Mouse (Mus musculus) intestine, embryonic 14.5 days (tissue): ENCODE measurements at regions not wholly inside any gene's neighbourhood (a gene's known extent, or its start where the extent isn't known, plus 50 kb on each side); places are given as distances from the start of the nearest gene placed in this dataset.
"Not testable (repeated sequence)": the region's sequence is repeated elsewhere in the genome, so short reads cannot be mapped to it uniquely, and the experiment has no call there.

Experiments used
- ATAC-seq: fragments of 200-750 bp; cut with Nextera tagmentation; replicated peaks from 2 replicates; pipeline ENCODE4 v1.8.0; 2017; ENCODE audit warnings: low read depth, moderate number of reproducible peaks, moderate TSS enrichment, moderate library complexity; ENCODE audit not compliant: low FRiP score, low TSS enrichment
- DNase-seq: peaks from one replicate; pipeline ENCODE4 v3.0.0-alpha.2; 2018; ENCODE audit warnings: low spot score
- H3K27ac ChIP-seq: fragments of 300-500 bp; sonication (generic); 2 replicates; pipeline ENCODE4 v1.5.1; 2014; ENCODE audit warnings: low read depth, mild to moderate bottlenecking, control low read depth
- H3K27me3 ChIP-seq: fragments of 300-500 bp; sonication (generic); replicated peaks from 2 replicates; pipeline ENCODE4 v1.6.1; 2014; ENCODE audit warnings: low read length, control low read depth; ENCODE audit not compliant: control insufficient read depth, insufficient read depth
- H3K36me3 ChIP-seq: fragments of 300-500 bp; sonication (generic); 2 replicates; pipeline ENCODE4 v1.6.1; 2014; ENCODE audit warnings: low read length, control low read depth; ENCODE audit not compliant: control insufficient read depth, insufficient read depth
- H3K4me1 ChIP-seq: fragments of 300-500 bp; sonication (generic); replicated peaks from 2 replicates; pipeline ENCODE4 v1.6.1; 2014; ENCODE audit warnings: low read length, control low read depth, mixed read lengths; ENCODE audit not compliant: control insufficient read depth, insufficient read depth
- H3K4me2 ChIP-seq: fragments of 300-500 bp; sonication (generic); 2 replicates; pipeline ENCODE4 v1.6.1; 2014; ENCODE audit warnings: low read length
- H3K4me3 ChIP-seq: fragments of 300-500 bp; sonication (generic); 2 replicates; pipeline ENCODE4 v1.5.1; 2014; ENCODE audit warnings: low read depth, low read length, control low read depth, mixed read lengths
- H3K9ac ChIP-seq: fragments of 300-500 bp; sonication (generic); 2 replicates; pipeline ENCODE4 v1.6.1; 2014; ENCODE audit warnings: mild to moderate bottlenecking, low read length
- H3K9me3 ChIP-seq: fragments of 300-500 bp; sonication (generic); 2 replicates; pipeline ENCODE4 v1.6.1; 2016; ENCODE audit warnings: low read length, control low read depth; ENCODE audit not compliant: control insufficient read depth
- WGBS: fragments of 180-500 bp; shearing (Covaris S2); extraction: QIAGEN DNeasy Blood & Tissue Kit; methylation state at CpG from one replicate; pipeline ENCODE4 v1.1.7; 2014; 5-methylcytosine and 5-hydroxymethylcytosine counted together

GRCm38 (mm10) chr5:148805030-148805429, 124.1 kb downstream of the Katnal1 start:
- Histone ChIP-seq H3K27me3 (no peaks in the 10 kb centered on the region), H3K4me3 (no peak overlapping the region), H3K4me2 (no peak overlapping the region), H3K9me3 (no peaks in the 10 kb centered on the region), H3K9ac (no peak overlapping the region), H3K36me3 (no peaks in the 10 kb centered on the region), H3K4me1 (peaks cover 7% of the 10 kb centered on the region), H3K27ac (no peak overlapping the region)
- DNase-seq (no peak), ATAC-seq (no peak)
- 49% methylated on average over 3 of the region's 3 CpGs for WGBS

GRCm38 (mm10) chr5:148803772-148804171, 125.3 kb downstream of the Katnal1 start:
- ATAC-seq (no peak), DNase-seq (no peak)
- no peak overlapping the region for H3K9ac ChIP-seq
- H3K4me1 ChIP-seq = no peaks in the 10 kb centered on the region
- no peak overlapping the region for H3K4me3 ChIP-seq
- no peaks in the 10 kb centered on the region for H3K27me3 ChIP-seq
- no peak overlapping the region for H3K4me2 ChIP-seq
- no peaks in the 10 kb centered on the region for H3K9me3 ChIP-seq
- 88% methylated on average over 14 of the region's 14 CpGs for WGBS
- H3K36me3 ChIP-seq = no peaks in the 10 kb centered on the region
- H3K27ac ChIP-seq = no peak overlapping the region

DNA sequence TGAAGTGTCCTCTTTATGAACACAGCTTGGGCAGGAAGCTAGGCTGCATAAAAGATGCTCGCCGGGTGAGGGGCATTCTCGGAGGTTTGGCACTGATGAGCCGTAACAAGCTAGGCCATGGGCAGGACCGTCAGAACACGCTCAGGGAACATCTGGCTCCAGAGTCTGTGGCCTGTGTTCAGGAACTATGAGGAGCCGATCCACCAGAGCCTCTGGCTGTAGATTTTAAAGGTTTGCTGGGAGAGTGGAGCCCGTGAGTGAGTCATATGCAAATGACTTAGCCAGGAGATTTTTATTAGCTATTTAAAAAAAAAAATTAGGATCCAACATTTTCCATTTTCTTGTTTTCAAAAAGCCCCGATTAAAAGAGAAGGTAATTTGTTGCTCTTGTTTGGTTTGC, 126.4 kb downstream of the Katnal1 start:
- DNase-seq (no peak), ATAC-seq (no peak)
- WGBS = 80% methylated on average over 9 of the region's 9 CpGs
- Histone ChIP-seq H3K4me1 (peaks cover 5% of the 10 kb centered on the region), H3K27me3 (no peaks in the 10 kb centered on the region), H3K9ac (no peak overlapping the region), H3K4me2 (no peak overlapping the region), H3K4me3 (no peak overlapping the region), H3K9me3 (no peaks in the 10 kb centered on the region), H3K27ac (no peak overlapping the region), H3K36me3 (no peaks in the 10 kb centered on the region)

- no peaks in the 10 kb centered on the region for H3K27me3 ChIP-seq
- H3K36me3 ChIP-seq = no peaks in the 10 kb centered on the region
- WGBS = 59% methylated on average over 6 of the region's 6 CpGs
- ATAC-seq (no peak), DNase-seq (no peak)
- H3K4me1 ChIP-seq = peaks cover 9% of the 10 kb centered on the region
- H3K9me3 ChIP-seq = no peaks in the 10 kb centered on the region
- no peak overlapping the region for H3K4me3 ChIP-seq
- H3K4me2 ChIP-seq = no peak overlapping the region
- H3K27ac ChIP-seq = no peak overlapping the region
- H3K9ac ChIP-seq = no peak overlapping the region
Measured at GRCm38 (mm10) chr5:148798541-148798940, 130.6 kb downstream of the Katnal1 start.

DNA sequence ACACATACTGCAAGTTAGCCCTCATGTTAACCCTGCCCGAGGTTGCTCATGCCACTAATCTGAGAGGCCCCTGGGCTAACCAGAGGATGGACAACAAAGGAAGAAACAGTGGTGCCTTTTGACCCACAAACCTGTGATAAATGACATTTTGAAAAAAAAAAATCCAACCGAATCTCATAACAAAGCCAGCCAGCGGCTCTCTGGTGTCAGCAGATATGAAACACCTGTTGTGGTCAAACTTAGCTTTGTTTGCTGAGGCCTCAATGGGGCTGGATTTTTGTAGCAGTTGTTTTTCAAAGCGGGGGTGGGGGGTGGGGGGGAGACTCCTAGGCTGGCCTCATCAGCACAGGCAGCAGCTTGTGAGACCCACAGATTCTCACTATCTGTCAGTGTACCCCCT, 133.0 kb downstream of the Katnal1 start:
- no peaks in the 10 kb centered on the region for H3K27me3 ChIP-seq
- H3K4me1 ChIP-seq = peaks cover 11% of the 10 kb centered on the region
- H3K36me3 ChIP-seq = no peaks in the 10 kb centered on the region
- H3K9ac ChIP-seq = no peak overlapping the region
- no peak overlapping the region for H3K4me2 ChIP-seq
- 14% methylated on average over 4 of the region's 4 CpGs for WGBS
- no peak overlapping the region for H3K27ac ChIP-seq
- H3K9me3 ChIP-seq = no peaks in the 10 kb centered on the region
- no peak for DNase-seq
- no peak for ATAC-seq
- no peak overlapping the region for H3K4me3 ChIP-seq

DNA sequence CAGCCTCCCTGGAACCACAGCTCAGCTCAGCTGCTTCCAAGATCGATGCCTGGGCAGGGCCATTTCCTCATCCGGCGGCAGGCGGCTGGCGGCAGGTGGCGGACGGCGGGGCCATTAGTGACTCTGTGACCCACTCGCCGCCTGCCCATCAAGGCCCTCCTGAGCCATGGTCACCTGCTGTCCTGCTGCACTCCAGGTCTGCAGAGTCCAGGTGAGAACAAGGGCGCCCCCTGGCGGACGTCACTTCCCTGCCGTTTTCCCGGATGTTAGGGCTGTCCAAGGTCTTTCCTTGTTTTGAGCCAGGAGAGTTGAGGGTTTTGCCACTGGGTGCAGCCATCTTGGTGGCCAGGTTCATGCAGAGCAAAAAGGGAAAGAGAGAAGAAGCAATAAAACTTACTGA, 134.7 kb downstream of the Katnal1 start:
- H3K4me3 ChIP-seq = no peak overlapping the region
- peak; percentile 88 for DNase-seq
- no peaks in the 10 kb centered on the region for H3K9me3 ChIP-seq
- peak; percentile 47; the same call in 1 of the 2 replicates for ATAC-seq
- no peak overlapping the region for H3K27ac ChIP-seq
- H3K4me2 ChIP-seq = no peak overlapping the region
- H3K4me1 ChIP-seq = peaks cover 11% of the 10 kb centered on the region
- H3K27me3 ChIP-seq = no peaks in the 10 kb centered on the region
- WGBS = 19% methylated on average over 6 of the region's 15 CpGs
- no peaks in the 10 kb centered on the region for H3K36me3 ChIP-seq
- H3K9ac ChIP-seq = no peak overlapping the region

GRCm38 (mm10) chr5:148792736-148793440, 136.2 kb downstream of the Katnal1 start:
- Histone ChIP-seq H3K4me2 (peak overlapping the region; percentile 14; the same call in 1 of the 2 replicates), H3K9me3 (no peaks in the 10 kb centered on the region), H3K9ac (no peak overlapping the region), H3K27me3 (no peaks in the 10 kb centered on the region), H3K4me1 (peaks cover 7% of the 10 kb centered on the region), H3K36me3 (no peaks in the 10 kb centered on the region), H3K4me3 (no peak overlapping the region), H3K27ac (no peak overlapping the region)
- ATAC-seq = no peak
- WGBS = 12% methylated on average over 14 of the region's 14 CpGs
- DNase-seq = peak; percentile 94

DNA sequence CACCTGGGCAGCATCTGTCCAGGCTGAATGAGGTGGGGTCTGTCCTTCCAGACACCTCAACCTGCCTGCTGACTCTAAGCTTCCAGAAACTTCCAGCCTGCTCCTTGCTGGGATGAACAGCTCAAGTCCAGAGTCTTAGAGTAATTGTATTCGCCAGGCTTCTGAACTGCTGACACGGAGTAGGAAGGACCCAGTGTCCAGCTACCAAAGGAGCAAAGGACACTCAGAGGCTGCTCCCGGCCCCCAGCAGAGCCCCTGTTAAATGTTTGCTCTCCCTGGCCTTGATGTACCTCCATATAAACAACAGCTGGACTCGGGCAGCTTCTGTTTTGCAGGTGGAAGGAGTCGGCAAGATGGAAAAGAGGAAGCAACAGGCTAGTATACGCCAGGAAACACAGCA, 137.5 kb downstream of the Katnal1 start:
- DNase-seq (no peak), ATAC-seq (no peak)
- peaks cover 7% of the 10 kb centered on the region for H3K4me1 ChIP-seq
- H3K27ac ChIP-seq = no peak overlapping the region
- 40% methylated on average over 6 of the region's 6 CpGs for WGBS
- no peak overlapping the region for H3K4me3 ChIP-seq
- no peak overlapping the region for H3K9ac ChIP-seq
- no peak overlapping the region for H3K4me2 ChIP-seq
- H3K27me3 ChIP-seq = no peaks in the 10 kb centered on the region
- H3K9me3 ChIP-seq = no peaks in the 10 kb centered on the region
- H3K36me3 ChIP-seq = no peaks in the 10 kb centered on the region

DNA sequence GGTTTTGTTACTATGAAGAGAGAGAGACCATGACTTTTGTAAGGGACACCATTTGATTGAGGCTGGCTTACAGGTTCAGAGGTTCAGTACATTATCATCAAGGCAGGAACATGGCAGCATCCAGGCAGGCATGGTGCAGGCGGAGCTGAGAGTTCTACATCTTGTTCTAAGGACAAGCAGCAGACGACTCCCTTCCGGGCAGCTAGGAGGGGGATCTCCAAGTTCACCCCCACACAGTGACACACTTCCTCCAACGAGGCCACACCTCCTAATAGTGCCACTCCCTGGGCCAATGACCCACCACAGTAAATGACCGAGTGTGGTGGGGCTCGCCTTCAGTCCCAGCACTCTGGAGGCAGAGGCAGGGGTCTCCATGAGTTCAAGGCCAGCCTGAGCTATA, 138.8 kb downstream of the Katnal1 start:
- H3K9ac ChIP-seq, H3K27me3 ChIP-seq, H3K4me1 ChIP-seq, H3K27ac ChIP-seq, DNase-seq, H3K4me3 ChIP-seq, H3K36me3 ChIP-seq, ATAC-seq, H3K4me2 ChIP-seq, H3K9me3 ChIP-seq: not testable (repeated sequence)
- WGBS = 78% methylated on average over 6 of the region's 6 CpGs
